Mouse (Mus musculus): ENCODE data around the gene Vcp. TPM values are rescaled to one million over a fixed set of nuclear protein-coding genes. Genes with fewer than 3 reads are reported as not detected.

The Vcp gene
- polyA plus RNA-seq, 1 experiment from 2014 or later = 640 TPM

DNA sequence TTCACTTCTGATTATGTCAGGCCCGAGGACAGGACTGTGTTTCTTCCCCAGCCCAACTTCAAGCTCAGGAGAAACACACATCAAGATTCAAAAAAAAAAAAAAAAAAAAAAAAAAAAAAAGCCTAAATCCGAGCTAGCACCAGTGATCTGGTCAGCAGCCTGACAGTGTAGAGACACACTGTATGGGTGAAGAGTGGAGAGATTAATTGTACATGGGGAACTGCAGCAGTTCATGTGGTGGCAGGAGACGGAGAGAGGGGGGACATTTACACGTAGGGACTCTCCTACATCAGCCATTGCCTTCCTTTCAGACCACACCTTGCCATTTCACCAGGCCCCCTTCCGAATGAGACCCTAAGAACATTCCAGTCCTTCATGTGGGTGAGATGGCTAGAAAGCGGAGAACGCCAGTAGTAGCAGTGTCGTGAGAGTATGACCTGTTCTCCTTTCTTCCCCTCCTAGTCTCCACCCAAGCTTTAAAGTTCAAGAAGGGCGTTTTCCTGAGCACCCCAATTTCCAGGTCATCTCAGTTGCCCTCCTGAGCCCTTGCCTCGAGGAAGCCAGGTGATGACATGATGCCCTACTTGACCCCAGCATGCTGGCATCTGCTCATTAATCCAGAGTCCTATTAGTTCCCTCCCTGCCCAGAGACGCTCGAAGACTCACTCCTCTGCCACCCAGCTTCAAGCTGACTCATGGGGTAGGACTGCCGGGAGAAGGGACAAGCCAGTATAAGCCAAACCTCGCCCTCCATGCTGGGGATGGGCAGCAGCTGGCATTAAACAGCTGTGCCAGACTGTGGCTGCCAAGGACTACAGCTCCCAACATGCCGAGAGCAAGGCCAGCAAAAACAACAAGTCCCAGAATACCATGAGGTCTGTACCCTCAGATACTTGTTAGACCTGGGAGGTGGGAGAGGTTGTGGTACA, 38.5 kb upstream of the Vcp start:
- no peak for ATAC-seq (ENCODE audit: low FRiP score, low read depth)
- Histone ChIP-seq H3K9me3 (no peaks in the 10 kb centered on the region), H3K4me3 (peak overlapping the region; percentile 76), H3K36me3 (peaks cover 34% of the 10 kb centered on the region), H3K27ac (no peak overlapping the region), H3K4me1 (peaks cover 39% of the 10 kb centered on the region), H3K9ac (peak overlapping the region; percentile 87), H3K4me2 (replicated peaks) (peak overlapping the region; percentile 88), H3K27me3 (replicated peaks) (no peaks in the 10 kb centered on the region)
- WGBS = 60% methylated on average over 15 of the region's 15 CpGs

- Histone ChIP-seq H3K9me3 (no peaks in the 10 kb centered on the region), H3K9ac (no peak overlapping the region), H3K4me2 (replicated peaks) (peak overlapping the region; percentile 88), H3K27ac (no peak overlapping the region), H3K4me1 (peaks cover 31% of the 10 kb centered on the region), H3K27me3 (replicated peaks) (no peaks in the 10 kb centered on the region), H3K4me3 (no peak overlapping the region), H3K36me3 (peaks cover 42% of the 10 kb centered on the region)
- no peak for ATAC-seq (ENCODE audit: low FRiP score, low read depth)
- WGBS = 82% methylated on average over 4 of the region's 4 CpGs
Observed at GRCm38 (mm10) chr4:43037860-43038566, 37.7 kb upstream of the Vcp start.

GRCm38 (mm10) chr4:43036356-43036755, 36.0 kb upstream of the Vcp start:
- Histone ChIP-seq H3K4me3 (no peak overlapping the region), H3K9ac (no peak overlapping the region), H3K27ac (no peak overlapping the region), H3K4me2 (replicated peaks) (peak overlapping the region; percentile 2; the same call in 1 of the 2 replicates), H3K4me1 (peaks cover 44% of the 10 kb centered on the region), H3K36me3 (peaks cover 47% of the 10 kb centered on the region), H3K27me3 (replicated peaks) (no peaks in the 10 kb centered on the region), H3K9me3 (no peaks in the 10 kb centered on the region)
- ATAC-seq (ENCODE audit: low FRiP score, low read depth) = no peak
- 91% methylated on average over 10 of the region's 10 CpGs for WGBS

DNA sequence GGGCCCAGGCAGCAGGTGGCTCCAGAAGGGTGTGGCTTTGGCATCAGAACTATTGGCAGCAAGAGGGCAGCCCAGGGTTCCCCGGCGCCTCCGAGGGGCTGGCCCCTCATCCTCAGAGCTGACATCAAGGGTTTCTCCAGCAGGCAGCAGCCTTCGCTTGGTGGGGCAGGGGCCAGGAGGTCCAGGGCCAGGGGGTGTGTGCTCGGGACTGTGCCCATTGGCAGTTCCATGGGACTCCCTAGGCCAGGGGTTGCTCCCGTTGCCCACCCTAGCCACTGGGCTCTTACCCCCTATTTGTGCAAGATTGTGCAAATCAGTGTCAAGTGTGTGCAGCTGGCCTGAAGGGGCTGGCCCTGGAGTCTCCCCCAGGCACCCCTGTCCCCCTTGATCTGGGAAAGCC, 35.5 kb upstream of the Vcp start:
- no peak for ATAC-seq (ENCODE audit: low FRiP score, low read depth)
- no peak overlapping the region for H3K9ac ChIP-seq
- no peaks in the 10 kb centered on the region for H3K9me3 ChIP-seq
- 83% methylated on average over 6 of the region's 6 CpGs for WGBS
- H3K4me1 ChIP-seq = peaks cover 42% of the 10 kb centered on the region
- H3K27me3 ChIP-seq (replicated peaks) = no peaks in the 10 kb centered on the region
- no peak overlapping the region for H3K4me2 ChIP-seq (replicated peaks)
- no peak overlapping the region for H3K4me3 ChIP-seq
- no peak overlapping the region for H3K27ac ChIP-seq
- peaks cover 47% of the 10 kb centered on the region for H3K36me3 ChIP-seq

DNA sequence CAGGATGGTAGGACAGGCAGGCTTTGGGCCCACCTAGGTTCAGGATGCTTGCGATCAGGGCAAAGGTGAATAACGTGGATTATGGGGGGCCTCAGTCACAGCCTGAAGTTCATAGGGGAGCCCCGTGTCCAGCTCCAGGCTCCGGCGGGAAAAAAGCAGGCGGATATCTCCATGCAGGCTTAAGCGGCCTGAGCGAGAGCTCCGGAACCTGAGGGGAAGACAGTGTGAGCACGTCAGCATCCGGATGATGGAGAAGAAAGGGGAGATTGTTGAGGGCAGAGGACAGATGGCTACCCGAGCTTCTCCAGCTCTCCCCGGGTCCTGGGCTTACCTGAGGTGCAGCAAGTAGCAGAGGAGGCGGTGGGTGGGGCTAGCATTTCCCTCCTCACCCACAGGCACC, 33.2 kb upstream of the Vcp start:
- Histone ChIP-seq H3K4me3 (no peak overlapping the region), H3K27ac (no peak overlapping the region), H3K27me3 (replicated peaks) (no peaks in the 10 kb centered on the region), H3K4me2 (replicated peaks) (no peak overlapping the region), H3K9ac (no peak overlapping the region), H3K9me3 (no peaks in the 10 kb centered on the region), H3K4me1 (peaks cover 34% of the 10 kb centered on the region), H3K36me3 (peaks cover 60% of the 10 kb centered on the region)
- 87% methylated on average over 14 of the region's 14 CpGs for WGBS
- ATAC-seq (ENCODE audit: low FRiP score, low read depth) = no peak

DNA sequence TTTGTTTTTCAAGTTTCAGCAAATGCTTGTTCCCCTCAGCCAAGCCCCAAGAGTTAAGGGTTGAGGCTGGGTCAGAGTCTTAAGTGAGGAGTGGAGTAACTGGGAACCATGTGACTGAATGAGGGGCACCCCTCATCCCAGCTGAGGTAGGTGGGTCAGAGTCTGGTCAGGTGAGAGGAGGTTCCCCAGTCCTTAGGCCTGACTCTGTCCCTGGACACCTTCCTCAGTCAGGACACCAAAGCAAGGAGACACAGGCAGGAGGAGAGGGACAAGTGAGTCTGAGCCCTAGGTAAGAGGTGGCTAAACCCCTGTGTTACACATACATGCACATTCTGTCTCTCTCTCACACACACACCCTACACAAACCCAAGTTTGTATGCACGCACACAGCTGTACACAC, 32.2 kb upstream of the Vcp start:
- WGBS = 100% methylated on average over 1 of the region's 1 CpGs
- Histone ChIP-seq H3K9me3 (no peaks in the 10 kb centered on the region), H3K4me2 (replicated peaks) (peak overlapping the region; percentile 86; the same call in 1 of the 2 replicates), H3K9ac (no peak overlapping the region), H3K36me3 (peaks cover 70% of the 10 kb centered on the region), H3K27me3 (replicated peaks) (no peaks in the 10 kb centered on the region), H3K27ac (no peak overlapping the region), H3K4me1 (peaks cover 27% of the 10 kb centered on the region), H3K4me3 (no peak overlapping the region)
- ATAC-seq (ENCODE audit: low FRiP score, low read depth) = no peak

- peaks cover 71% of the 10 kb centered on the region for H3K36me3 ChIP-seq
Observed at GRCm38 (mm10) chr4:43031237-43031995, 31.1 kb upstream of the Vcp start, which contains the start of gene Stoml2. TSS of gene Stoml2 (minus strand) at chr4:43031710.

GRCm38 (mm10) chr4:43030780-43031230, 30.5 kb upstream of the Vcp start:
- peak; percentile 5; the same call in 1 of the 2 replicates for ATAC-seq (ENCODE audit: low FRiP score, low read depth)
- H3K36me3 ChIP-seq = peaks cover 65% of the 10 kb centered on the region

More at GRCm38 (mm10) chr4:43031237-43031995, 31.1 kb upstream of the Vcp start, which contains the start of gene Stoml2:
- peak within 1 kb of the TSS; percentile 74 for H3K4me3 ChIP-seq
- peak within 1 kb of the TSS; percentile 82 for H3K27ac ChIP-seq
- under 1% methylated on average over 38 of the region's 38 CpGs for whole genome bisulfite sequencing
- peak within 1 kb of the TSS; percentile 86 for H3K9ac ChIP-seq
- peak within 1 kb of the TSS; percentile 86 for H3K4me2 ChIP-seq (replicated peaks)
- peak; percentile 97 for ATAC-seq (ENCODE audit: low FRiP score, low read depth)
- no peaks in the 10 kb centered on the region for H3K27me3 ChIP-seq (replicated peaks)
- H3K4me1 ChIP-seq = peaks cover 24% of the 10 kb centered on the region
- H3K9me3 ChIP-seq = no peaks in the 10 kb centered on the region

GRCm38 (mm10) chr4:43030352-43030751, 30.0 kb upstream of the Vcp start:
- Histone ChIP-seq H3K27ac (0 out of 2 replicates have a peak overlapping the region, but pooled peaks have one; percentile 82), H3K4me3 (peak overlapping the region; percentile 74), H3K9ac (peak overlapping the region; percentile 86), H3K27me3 (replicated peaks) (no peaks in the 10 kb centered on the region), H3K36me3 (peaks cover 61% of the 10 kb centered on the region), H3K4me1 (peaks cover 24% of the 10 kb centered on the region), H3K9me3 (no peaks in the 10 kb centered on the region), H3K4me2 (replicated peaks) (peak overlapping the region; percentile 86)
- WGBS = 79% methylated on average over 9 of the region's 9 CpGs
- ATAC-seq (ENCODE audit: low FRiP score, low read depth) = no peak

More at GRCm38 (mm10) chr4:43030780-43031230, 30.5 kb upstream of the Vcp start:
- H3K9ac ChIP-seq = peak overlapping the region; percentile 86
- no peaks in the 10 kb centered on the region for H3K9me3 ChIP-seq
- H3K4me3 ChIP-seq = peak overlapping the region; percentile 74
- no peaks in the 10 kb centered on the region for H3K27me3 ChIP-seq (replicated peaks)
- 1% methylated on average over 28 of the region's 28 CpGs for whole genome bisulfite sequencing
- peak overlapping the region; percentile 86 for H3K4me2 ChIP-seq (replicated peaks)
- H3K27ac ChIP-seq = peak overlapping the region; percentile 82
- H3K4me1 ChIP-seq = peaks cover 24% of the 10 kb centered on the region

- Histone ChIP-seq H3K27me3 (replicated peaks) (no peaks in the 10 kb centered on the region), H3K4me3 (no peak overlapping the region), H3K4me1 (peaks cover 29% of the 10 kb centered on the region), H3K9ac (no peak overlapping the region), H3K9me3 (no peaks in the 10 kb centered on the region), H3K27ac (no peak overlapping the region), H3K4me2 (replicated peaks) (peak overlapping the region; percentile 86; the same call in 1 of the 2 replicates), H3K36me3 (peaks cover 55% of the 10 kb centered on the region)
- 94% methylated on average over 9 of the region's 9 CpGs for WGBS
- no peak for ATAC-seq (ENCODE audit: low FRiP score, low read depth)
Observed at GRCm38 (mm10) chr4:43029749-43030148, 29.4 kb upstream of the Vcp start.

DNA sequence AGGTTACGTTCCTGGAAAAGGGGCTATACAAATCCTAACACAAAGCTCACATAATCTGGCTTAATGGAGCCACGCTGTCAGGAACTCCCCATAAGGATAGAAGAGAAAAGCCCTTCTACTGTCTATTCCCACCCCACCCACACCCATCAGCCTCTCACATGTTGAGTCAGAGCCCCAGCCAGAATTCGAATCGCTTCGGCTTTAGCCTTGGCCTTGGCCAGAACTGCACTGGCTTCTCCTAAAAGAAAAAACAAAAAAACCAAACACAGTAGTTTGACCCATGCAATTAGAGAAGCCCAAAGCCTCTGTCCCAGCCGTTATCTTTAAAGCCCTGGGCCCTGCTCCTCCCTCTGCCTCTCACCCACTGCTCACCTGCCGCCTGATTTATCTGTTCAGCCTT, 28.8 kb upstream of the Vcp start:
- 96% methylated on average over 7 of the region's 7 CpGs for WGBS
- no peak overlapping the region for H3K9ac ChIP-seq
- H3K27ac ChIP-seq = no peak overlapping the region
- no peaks in the 10 kb centered on the region for H3K27me3 ChIP-seq (replicated peaks)
- no peaks in the 10 kb centered on the region for H3K9me3 ChIP-seq
- peaks cover 48% of the 10 kb centered on the region for H3K36me3 ChIP-seq
- no peak overlapping the region for H3K4me2 ChIP-seq (replicated peaks)
- no peak overlapping the region for H3K4me3 ChIP-seq
- H3K4me1 ChIP-seq = peaks cover 34% of the 10 kb centered on the region
- ATAC-seq (ENCODE audit: low FRiP score, low read depth) = no peak
